Mouse (Mus musculus) CH12.LX (cell line): ENCODE data around the gene Gpr15. TPM values are rescaled to one million over a fixed set of nuclear protein-coding genes. Genes with fewer than 3 reads are reported as not detected.

ENCODE experiments used
- DNase-seq: peaks from one replicate; pipeline ENCODE4 v3.0.0-alpha.2; 2013; ENCODE audit errors: extremely low read depth
- H3K27ac ChIP-seq: 2 replicates; pipeline ENCODE4 v1.5.1; 2012; ENCODE audit warnings: low read depth, mild to moderate bottlenecking, control low read depth, moderate library complexity; ENCODE audit not compliant: insufficient read depth
- H3K27me3 ChIP-seq: replicated peaks from 2 replicates; pipeline ENCODE3; 2012; ENCODE audit warnings: inconsistent platforms
- H3K36me3 ChIP-seq, 2 experiments: replicated peaks in 1 of 2; 2 replicates each; pipeline versions ENCODE3 to v1.6.1; 2012; ENCODE audit warnings: inconsistent platforms in 1 of 2, low read length in 1 of 2, mild to moderate bottlenecking in 1 of 2, mixed read lengths in 1 of 2, moderate library complexity in 1 of 2; ENCODE audit not compliant: control insufficient read depth in 1 of 2, insufficient read depth in 1 of 2
- H3K4me1 ChIP-seq, 2 experiments: 2 replicates each; pipeline ENCODE4 v1.6.1; 2012; ENCODE audit warnings: inconsistent platforms in 1 of 2, moderate library complexity in 1 of 2; ENCODE audit not compliant: insufficient read depth in 2 of 2, control insufficient read depth in 1 of 2
- H3K4me2 ChIP-seq: 2 replicates; pipeline ENCODE4 v1.6.1; 2012; ENCODE audit warnings: low read depth, mild to moderate bottlenecking, control low read depth; ENCODE audit not compliant: poor library complexity, insufficient read depth, severe bottlenecking
- H3K4me3 ChIP-seq, 3 experiments: fragments of 150-350 bp in 1 of 3; sonication (generic) in 1 of 3; replicated peaks in 1 of 3; 2 replicates each; pipeline versions ENCODE3 to v1.5.1; 2011 to 2012; ENCODE audit warnings: low read depth in 2 of 3, low read length in 2 of 3, mild to moderate bottlenecking in 2 of 3, moderate library complexity in 2 of 3, control low read depth in 1 of 3, improper control_type of control experiment in 1 of 3, inconsistent platforms in 1 of 3, mixed read lengths in 1 of 3; ENCODE audit not compliant: poor library complexity in 1 of 3
- H3K79me2 ChIP-seq: replicated peaks from 2 replicates; pipeline ENCODE4 v1.6.1; 2012; ENCODE audit warnings: mild to moderate bottlenecking, moderate library complexity; ENCODE audit not compliant: control insufficient read depth, poor library complexity, insufficient read depth, severe bottlenecking; ENCODE audit errors: extremely low read depth
- H3K9ac ChIP-seq: 2 replicates; pipeline ENCODE4 v1.6.1; 2012; ENCODE audit warnings: low read depth, mild to moderate bottlenecking, control low read depth, moderate library complexity; ENCODE audit not compliant: insufficient read depth
- H3K9me3 ChIP-seq: replicated peaks from 2 replicates; pipeline ENCODE3; 2012; ENCODE audit warnings: low read length, inconsistent platforms, mixed read lengths
- BHLHE40 ChIP-seq: IDR thresholded peaks from 2 replicates; pipeline ENCODE4 v1.6.1; 2011; ENCODE audit warnings: mild to moderate bottlenecking, low read depth, low read length, improper control_type of control experiment
- CHD1 ChIP-seq: IDR thresholded peaks from 2 replicates; pipeline ENCODE4 v1.6.1; 2012; ENCODE audit warnings: low read depth, low read length, improper control_type of control experiment, inconsistent platforms
- CHD2 ChIP-seq: IDR thresholded peaks from 2 replicates; pipeline ENCODE4 v1.6.1; 2011; ENCODE audit warnings: low read length, improper control_type of control experiment
- E2F4 ChIP-seq: IDR thresholded peaks from 2 replicates; pipeline ENCODE4 v1.6.1; 2011; ENCODE audit warnings: low read depth, low read length, improper control_type of control experiment; ENCODE audit not compliant: insufficient replicate concordance
- ELF1 ChIP-seq: IDR thresholded peaks from 2 replicates; pipeline ENCODE4 v1.6.1; 2014; ENCODE audit warnings: low read depth, mild to moderate bottlenecking, inconsistent platforms, low read length, improper control_type of control experiment
- EP300 ChIP-seq: IDR thresholded peaks from 2 replicates; pipeline ENCODE4 v1.6.1; 2011; ENCODE audit warnings: low read length, improper control_type of control experiment
- ETS1 ChIP-seq: conservative IDR thresholded peaks from 2 replicates; pipeline ENCODE4 v1.6.1; 2012; ENCODE audit warnings: low read depth, mild to moderate bottlenecking, inconsistent platforms, low read length, improper control_type of control experiment, moderate library complexity
- GABPA ChIP-seq: IDR thresholded peaks from 2 replicates; pipeline ENCODE4 v1.6.1; 2012; ENCODE audit warnings: low read depth, low read length, improper control_type of control experiment, inconsistent platforms; ENCODE audit not compliant: insufficient replicate concordance
- HCFC1 ChIP-seq: IDR thresholded peaks from 2 replicates; pipeline ENCODE4 v1.6.1; 2012; ENCODE audit warnings: low read depth, mild to moderate bottlenecking, inconsistent platforms, low read length, improper control_type of control experiment
- IRF4 ChIP-seq: IDR thresholded peaks from 2 replicates; pipeline ENCODE4 v1.6.1; 2014; ENCODE audit warnings: low read depth, mild to moderate bottlenecking, inconsistent platforms, low read length, improper control_type of control experiment
- JUND ChIP-seq: conservative IDR thresholded peaks from 2 replicates; pipeline ENCODE4 v1.6.1; 2011; ENCODE audit warnings: low read depth, low read length, improper control_type of control experiment
- MAFK ChIP-seq: IDR thresholded peaks from 2 replicates; pipeline ENCODE4 v1.6.1; 2011; ENCODE audit warnings: low read length, improper control_type of control experiment; ENCODE audit not compliant: insufficient replicate concordance
- MEF2A ChIP-seq: IDR thresholded peaks from 2 replicates; pipeline ENCODE4 v1.6.1; 2014; ENCODE audit warnings: low read depth, mild to moderate bottlenecking, inconsistent platforms, low read length, improper control_type of control experiment, borderline replicate concordance
- MYC ChIP-seq: IDR thresholded peaks from 2 replicates; pipeline ENCODE4 v1.6.1; 2011; ENCODE audit warnings: low read depth, mild to moderate bottlenecking, improper control_type of control experiment, low read length
- NELFE ChIP-seq: IDR thresholded peaks from 2 replicates; pipeline ENCODE4 v1.6.1; 2011; ENCODE audit warnings: low read depth, low read length, improper control_type of control experiment
- NRF1 ChIP-seq: IDR thresholded peaks from 2 replicates; pipeline ENCODE4 v1.6.1; 2014; ENCODE audit warnings: low read depth, mild to moderate bottlenecking, inconsistent platforms, low read length, improper control_type of control experiment, moderate library complexity
- PAX5 ChIP-seq: IDR thresholded peaks from 2 replicates; pipeline ENCODE4 v1.6.1; 2012; ENCODE audit warnings: low read length, inconsistent platforms, mixed read lengths
- POLR2AphosphoS2 ChIP-seq: IDR thresholded peaks from 2 replicates; pipeline ENCODE4 v1.6.1; 2011; ENCODE audit warnings: low read depth, low read length, improper control_type of control experiment
- SIN3A ChIP-seq: IDR thresholded peaks from 2 replicates; pipeline ENCODE4 v1.6.1; 2012; ENCODE audit warnings: low read length, improper control_type of control experiment, inconsistent platforms
- SMC3 ChIP-seq: IDR thresholded peaks from 2 replicates; pipeline ENCODE4 v1.6.1; 2011; ENCODE audit warnings: low read depth, low read length, improper control_type of control experiment
- TBP ChIP-seq: conservative IDR thresholded peaks from 2 replicates; pipeline ENCODE4 v1.6.1; 2011; ENCODE audit warnings: low read depth, low read length, improper control_type of control experiment
- UBTF ChIP-seq: IDR thresholded peaks from 2 replicates; pipeline ENCODE4 v1.6.1; 2012; ENCODE audit warnings: low read depth, mild to moderate bottlenecking, inconsistent platforms, low read length, improper control_type of control experiment, moderate library complexity
- USF1 ChIP-seq: IDR thresholded peaks from 2 replicates; pipeline ENCODE4 v1.6.1; 2014; ENCODE audit warnings: low read depth, mild to moderate bottlenecking, inconsistent platforms, low read length, improper control_type of control experiment
- ZMIZ1 ChIP-seq: IDR thresholded peaks from 2 replicates; pipeline ENCODE4 v1.6.1; 2012; ENCODE audit warnings: low read depth, mild to moderate bottlenecking, inconsistent platforms, low read length, improper control_type of control experiment
- ZNF384 ChIP-seq: IDR thresholded peaks from 2 replicates; pipeline ENCODE4 v1.6.1; 2012; ENCODE audit warnings: low read depth, low read length, improper control_type of control experiment, inconsistent platforms
- dilution Hi-C: fragments of 300-500 bp; cut with MboI; formaldehyde crosslinking; loops from 2 replicates; pipeline ENCODE4 v1.14.3; 2020; ENCODE audit warnings: low sequenced_read_pairs; ENCODE audit not compliant: extremely low pct_unique_long_range_greater_than_20kb, extremely low pct_ligation_motif_present
- in situ Hi-C: fragments of 300-500 bp; cut with MboI; formaldehyde crosslinking; loops from 3 replicates; pipeline ENCODE4 v1.14.3; 2019; ENCODE audit warnings: low sequenced_read_pairs, low pct_ligation_motif_present, low pct_unique_long_range_greater_than_20kb, mixed read lengths
- polyA plus RNA-seq: library from polyadenylated mRNA; unstranded; fragments of >175 nt; gene quantifications from 2 replicates; pipeline ENCODE4 v1.2.1, GENCODE M21; 2012; ENCODE audit warnings: low read depth; ENCODE audit not compliant: insufficient read length
- total RNA-seq, 2 experiments: library from RNA; depleted of rRNA; stranded (reverse); fragments of 300-350 nt in 1 of 2; fragments of >200 nt in 1 of 2; gene quantifications; 2 replicates each; pipeline ENCODE4 v1.2.3; 2012 to 2014

The Gpr15 gene
- total and polyA plus RNA-seq, 3 experiments = 3.9 to 13.8 (median 8.3) TPM

DNA sequence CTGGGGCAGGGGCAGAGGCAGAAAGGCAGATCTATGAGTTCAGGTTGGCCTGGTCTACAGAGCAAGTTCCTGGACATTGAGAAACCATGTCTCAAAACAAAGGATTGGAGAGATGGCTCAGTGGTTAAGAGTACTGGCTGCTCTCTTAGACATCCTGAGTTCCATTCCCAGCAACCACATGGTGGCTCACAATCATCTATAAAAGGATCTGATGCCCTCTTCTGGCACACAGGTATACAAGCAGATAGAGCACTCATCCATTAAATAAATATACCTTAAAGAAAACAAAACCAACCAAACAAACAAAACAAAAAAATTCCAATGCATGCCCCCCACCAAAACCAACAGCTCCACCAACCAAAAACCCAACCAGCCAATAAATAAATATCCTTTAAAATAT, 34.3 kb downstream of the Gpr15 start (continued):
- no peak for TF ChIP-seq GABPA
- no peak for TF ChIP-seq E2F4
- no peak for TF ChIP-seq CHD2
- TF ChIP-seq NELFE = no peak
- no peak for TF ChIP-seq ZMIZ1
- TF ChIP-seq ZNF384 = no peak
- TF ChIP-seq MEF2A = 0 out of 2 replicates have a peak, but pooled peaks have one; percentile 17
- no peak; the same call in 1 of the 2 replicates for TF ChIP-seq HCFC1
- no peak for TF ChIP-seq MAFK
- peak; percentile 78 for TF ChIP-seq SMC3
- TF ChIP-seq, all 38 proteins: peak for 10

- DNase-seq = no peak
- H3K79me2 ChIP-seq = no peaks in the 10 kb centered on the region
- H3K27ac ChIP-seq = no peak overlapping the region
- no peak overlapping the region for H3K4me2 ChIP-seq
- no peak overlapping the region for H3K9ac ChIP-seq
- TF ChIP-seq ZNF384 (peak; percentile 59), PAX5 (no peak), JUND (no peak), UBTF (no peak), NELFE (no peak), IRF4 (no peak), CHD1 (no peak), USF1 (no peak)
- TF ChIP-seq, all 38 proteins: peak for 1
- no peak overlapping the region for H3K4me3 ChIP-seq
- H3K36me3 ChIP-seq = peaks cover 6 to 21% of the 10 kb centered on the region in 2 experiments
- H3K4me1 ChIP-seq = peaks cover 2 to 30% of the 10 kb centered on the region in 2 experiments; a peak in 3 of 4 replicates
- H3K9me3 ChIP-seq = no peaks in the 10 kb centered on the region
- dilution Hi-C loops = no loop called here
- in situ Hi-C loops = loop anchor here (5.0 kb wide), 1 partner anchor 48 kb away; no protein-coding TSS in a partner anchor
- no peaks in the 10 kb centered on the region for H3K27me3 ChIP-seq
Measured at GRCm38 (mm10) chr16:58683911-58684310, 35.0 kb downstream of the Gpr15 start.

GRCm38 (mm10) chr16:58682870-58683269, 36.0 kb downstream of the Gpr15 start:
- no peak for DNase-seq
- no peak overlapping the region for H3K9ac ChIP-seq
- no peak for TF ChIP-seq PAX5
- no peak for TF ChIP-seq MEF2A
- no peak for TF ChIP-seq MYC
- no peak for TF ChIP-seq NRF1
- TF ChIP-seq JUND = no peak
- no peak for TF ChIP-seq POLR2AphosphoS2
- no peak for TF ChIP-seq ETS1
- TF ChIP-seq ELF1 = no peak
- no peak for TF ChIP-seq SIN3A
- TF ChIP-seq BHLHE40 = no peak
- no peak for TF ChIP-seq TBP
- TF ChIP-seq EP300 = no peak
- TF ChIP-seq, all 38 proteins: peak for 0
- no peak overlapping the region for H3K4me2 ChIP-seq
- peaks cover 2 to 33% of the 10 kb centered on the region in 2 experiments; a peak in 3 of 4 replicates for H3K4me1 ChIP-seq
- H3K27ac ChIP-seq = no peak overlapping the region
- H3K4me3 ChIP-seq = no peak overlapping the region
- no peaks in the 10 kb centered on the region for H3K27me3 ChIP-seq
- H3K79me2 ChIP-seq = no peaks in the 10 kb centered on the region
- no peaks in the 10 kb centered on the region for H3K9me3 ChIP-seq
- dilution Hi-C loops = no loop called here
- peaks cover 12 to 31% of the 10 kb centered on the region in 2 experiments for H3K36me3 ChIP-seq
- in situ Hi-C loops = loop anchor here (5.0 kb wide), 1 partner anchor 49 kb away; no protein-coding TSS in a partner anchor
